Mouse (Mus musculus) CH12.LX (cell line): Measurements from ENCODE around the gene Tbc1d2.

Source experiments
- CTCF ChIP-seq, 2 experiments: IDR thresholded peaks in 1 of 2; conservative IDR thresholded peaks in 1 of 2; 2 replicates each; pipeline ENCODE4 v1.5.1; 2011 to 2012; ENCODE audit warnings: low read depth in 2 of 2, low read length in 2 of 2, improper control_type of control experiment in 1 of 2, inconsistent platforms in 1 of 2, mild to moderate bottlenecking in 1 of 2, moderate library complexity in 1 of 2
- NRF1 ChIP-seq: IDR thresholded peaks from 2 replicates; pipeline ENCODE4 v1.6.1; 2014; ENCODE audit warnings: low read depth, mild to moderate bottlenecking, inconsistent platforms, low read length, improper control_type of control experiment, moderate library complexity

GRCm38 (mm10) chr4:46613618-46614017 lies 36.4 kb downstream of the Tbc1d2 start:
- no peak for TF ChIP-seq NRF1
- no peak for TF ChIP-seq CTCF (conservative IDR thresholded peaks at IDR 0.05 in 1 of 2, IDR thresholded peaks at IDR 0.05 in 1 of 2; ENCODE audit: low read depth in 2 of 2, low read length in 2 of 2)
